Mouse (Mus musculus): ENCODE results near the gene Copa. TPM values are rescaled to one million over a fixed set of nuclear protein-coding genes. Genes with fewer than 3 reads are reported as not detected.
A peak's percentile ranks its signal among the peaks of the same experiment; 100 is the strongest.

The Copa gene
- polyA plus RNA-seq, 1 experiment from 2014 or later = 188 TPM

GRCm38 (mm10) chr1:172103619-172104018 lies 21.3 kb downstream of the Copa start:
- no peak overlapping the region for H3K4me3 ChIP-seq (replicated peaks; ENCODE audit: low read depth, low read length)
- WGBS = 90% methylated on average over 4 of the region's 4 CpGs
- H3K4me2 ChIP-seq (ENCODE audit: low read length) = no peak overlapping the region
- ATAC-seq (ENCODE audit: low FRiP score, low TSS enrichment) = no peak
- no peak for DNase-seq
- H3K27me3 ChIP-seq (ENCODE audit: control insufficient read depth, insufficient read depth, low read length) = no peaks in the 10 kb centered on the region
- H3K36me3 ChIP-seq (ENCODE audit: control insufficient read depth, insufficient read depth, low read length) = peaks cover 91% of the 10 kb centered on the region
- no peak overlapping the region for H3K9ac ChIP-seq (replicated peaks; ENCODE audit: low read length)
- no peak overlapping the region for H3K27ac ChIP-seq (replicated peaks; ENCODE audit: low read depth, low read length)
- no peaks in the 10 kb centered on the region for H3K9me3 ChIP-seq (ENCODE audit: control insufficient read depth, low read length)
- H3K4me1 ChIP-seq (ENCODE audit: control insufficient read depth, insufficient read depth, low read length) = no peaks in the 10 kb centered on the region

GRCm38 (mm10) chr1:172105101-172105500 lies 22.8 kb downstream of the Copa start:
- H3K4me2 ChIP-seq (ENCODE audit: low read length) = no peak overlapping the region
- H3K4me1 ChIP-seq (ENCODE audit: control insufficient read depth, insufficient read depth, low read length) = no peaks in the 10 kb centered on the region
- WGBS = 79% methylated on average over 11 of the region's 11 CpGs
- H3K4me3 ChIP-seq (replicated peaks; ENCODE audit: low read depth, low read length) = no peak overlapping the region
- peak; percentile 59 for DNase-seq
- no peaks in the 10 kb centered on the region for H3K9me3 ChIP-seq (ENCODE audit: control insufficient read depth, low read length)
- H3K27ac ChIP-seq (replicated peaks; ENCODE audit: low read depth, low read length) = no peak overlapping the region
- no peaks in the 10 kb centered on the region for H3K27me3 ChIP-seq (ENCODE audit: control insufficient read depth, insufficient read depth, low read length)
- H3K9ac ChIP-seq (replicated peaks; ENCODE audit: low read length) = no peak overlapping the region
- ATAC-seq (ENCODE audit: low FRiP score, low TSS enrichment) = no peak
- peaks cover 94% of the 10 kb centered on the region for H3K36me3 ChIP-seq (ENCODE audit: control insufficient read depth, insufficient read depth, low read length)

- H3K4me2 ChIP-seq (ENCODE audit: low read length) = no peak overlapping the region
- no peak overlapping the region for H3K9ac ChIP-seq (replicated peaks; ENCODE audit: low read length)
- H3K36me3 ChIP-seq (ENCODE audit: control insufficient read depth, insufficient read depth, low read length) = peaks cover 96% of the 10 kb centered on the region
- H3K9me3 ChIP-seq (ENCODE audit: control insufficient read depth, low read length) = no peaks in the 10 kb centered on the region
- WGBS = 61% methylated on average over 10 of the region's 10 CpGs
- ATAC-seq (ENCODE audit: low FRiP score, low TSS enrichment) (no peak), DNase-seq (peak; percentile 11)
- H3K27ac ChIP-seq (replicated peaks; ENCODE audit: low read depth, low read length) = no peak overlapping the region
- no peaks in the 10 kb centered on the region for H3K4me1 ChIP-seq (ENCODE audit: control insufficient read depth, insufficient read depth, low read length)
- H3K27me3 ChIP-seq (ENCODE audit: control insufficient read depth, insufficient read depth, low read length) = no peaks in the 10 kb centered on the region
- H3K4me3 ChIP-seq (replicated peaks; ENCODE audit: low read depth, low read length) = no peak overlapping the region
Observed at GRCm38 (mm10) chr1:172107777-172108477, 25.6 kb downstream of the Copa start.

- ATAC-seq (ENCODE audit: low FRiP score, low TSS enrichment) (no peak), DNase-seq (no peak)
- H3K4me1 ChIP-seq (ENCODE audit: control insufficient read depth, insufficient read depth, low read length) = no peaks in the 10 kb centered on the region
- H3K36me3 ChIP-seq (ENCODE audit: control insufficient read depth, insufficient read depth, low read length) = peaks cover 100% of the 10 kb centered on the region
- H3K27ac ChIP-seq (replicated peaks; ENCODE audit: low read depth, low read length) = no peak overlapping the region
- no peaks in the 10 kb centered on the region for H3K27me3 ChIP-seq (ENCODE audit: control insufficient read depth, insufficient read depth, low read length)
- 94% methylated on average over 5 of the region's 5 CpGs for WGBS
- H3K9me3 ChIP-seq (ENCODE audit: control insufficient read depth, low read length) = no peaks in the 10 kb centered on the region
- H3K4me3 ChIP-seq (replicated peaks; ENCODE audit: low read depth, low read length) = no peak overlapping the region
- H3K4me2 ChIP-seq (ENCODE audit: low read length) = no peak overlapping the region
- H3K9ac ChIP-seq (replicated peaks; ENCODE audit: low read length) = no peak overlapping the region
Observed at GRCm38 (mm10) chr1:172116948-172117347, 34.6 kb downstream of the Copa start.

- no peak overlapping the region for H3K27ac ChIP-seq (replicated peaks; ENCODE audit: low read depth, low read length)
- 88% methylated on average over 6 of the region's 6 CpGs for WGBS
- no peak overlapping the region for H3K9ac ChIP-seq (replicated peaks; ENCODE audit: low read length)
- peaks cover 99% of the 10 kb centered on the region for H3K36me3 ChIP-seq (ENCODE audit: control insufficient read depth, insufficient read depth, low read length)
- no peaks in the 10 kb centered on the region for H3K27me3 ChIP-seq (ENCODE audit: control insufficient read depth, insufficient read depth, low read length)
- no peaks in the 10 kb centered on the region for H3K4me1 ChIP-seq (ENCODE audit: control insufficient read depth, insufficient read depth, low read length)
- H3K4me3 ChIP-seq (replicated peaks; ENCODE audit: low read depth, low read length) = no peak overlapping the region
- no peak overlapping the region for H3K4me2 ChIP-seq (ENCODE audit: low read length)
- ATAC-seq (ENCODE audit: low FRiP score, low TSS enrichment) (no peak), DNase-seq (no peak)
- H3K9me3 ChIP-seq (ENCODE audit: control insufficient read depth, low read length) = no peaks in the 10 kb centered on the region
Observed at GRCm38 (mm10) chr1:172119100-172119499, 36.8 kb downstream of the Copa start.

- 43% methylated on average over 3 of the region's 3 CpGs for WGBS
- Histone ChIP-seq H3K27ac (replicated peaks; ENCODE audit: low read depth, low read length) (no peak overlapping the region), H3K9ac (replicated peaks; ENCODE audit: low read length) (no peak overlapping the region), H3K4me3 (replicated peaks; ENCODE audit: low read depth, low read length) (no peak overlapping the region), H3K4me1 (ENCODE audit: control insufficient read depth, insufficient read depth, low read length) (no peaks in the 10 kb centered on the region), H3K27me3 (ENCODE audit: control insufficient read depth, insufficient read depth, low read length) (no peaks in the 10 kb centered on the region), H3K4me2 (ENCODE audit: low read length) (no peak overlapping the region), H3K9me3 (ENCODE audit: control insufficient read depth, low read length) (no peaks in the 10 kb centered on the region), H3K36me3 (ENCODE audit: control insufficient read depth, insufficient read depth, low read length) (peaks cover 92% of the 10 kb centered on the region)
- DNase-seq = peak; percentile 84
- no peak for ATAC-seq (ENCODE audit: low FRiP score, low TSS enrichment)
Observed at GRCm38 (mm10) chr1:172119720-172120119, 37.4 kb downstream of the Copa start.

GRCm38 (mm10) chr1:172122671-172123070 lies 40.3 kb downstream of the Copa start:
- Histone ChIP-seq H3K9ac (replicated peaks; ENCODE audit: low read length) (no peak overlapping the region), H3K4me3 (replicated peaks; ENCODE audit: low read depth, low read length) (no peak overlapping the region), H3K4me1 (ENCODE audit: control insufficient read depth, insufficient read depth, low read length) (peaks cover 11% of the 10 kb centered on the region), H3K27ac (replicated peaks; ENCODE audit: low read depth, low read length) (no peak overlapping the region), H3K4me2 (ENCODE audit: low read length) (no peak overlapping the region), H3K27me3 (ENCODE audit: control insufficient read depth, insufficient read depth, low read length) (no peaks in the 10 kb centered on the region), H3K9me3 (ENCODE audit: control insufficient read depth, low read length) (no peaks in the 10 kb centered on the region), H3K36me3 (ENCODE audit: control insufficient read depth, insufficient read depth, low read length) (peaks cover 63% of the 10 kb centered on the region)
- ATAC-seq (ENCODE audit: low FRiP score, low TSS enrichment) = no peak
- DNase-seq = no peak
- WGBS = 88% methylated on average over 2 of the region's 2 CpGs

- Histone ChIP-seq H3K27ac (replicated peaks; ENCODE audit: low read depth, low read length) (no peak overlapping the region), H3K9me3 (ENCODE audit: control insufficient read depth, low read length) (no peaks in the 10 kb centered on the region), H3K27me3 (ENCODE audit: control insufficient read depth, insufficient read depth, low read length) (no peaks in the 10 kb centered on the region), H3K9ac (replicated peaks; ENCODE audit: low read length) (no peak overlapping the region), H3K4me1 (ENCODE audit: control insufficient read depth, insufficient read depth, low read length) (peaks cover 13% of the 10 kb centered on the region), H3K4me2 (ENCODE audit: low read length) (no peak overlapping the region), H3K36me3 (ENCODE audit: control insufficient read depth, insufficient read depth, low read length) (peaks cover 55% of the 10 kb centered on the region), H3K4me3 (replicated peaks; ENCODE audit: low read depth, low read length) (no peak overlapping the region)
- ATAC-seq (ENCODE audit: low FRiP score, low TSS enrichment) = no peak
- DNase-seq = no peak
- 80% methylated on average over 6 of the region's 6 CpGs for WGBS
Observed at GRCm38 (mm10) chr1:172124572-172124971, 42.2 kb downstream of the Copa start.

All from midbrain, embryonic 14.5 days (tissue).